ENCODE assay signal across 31 mouse cellular contexts in the genomic region with DNA sequence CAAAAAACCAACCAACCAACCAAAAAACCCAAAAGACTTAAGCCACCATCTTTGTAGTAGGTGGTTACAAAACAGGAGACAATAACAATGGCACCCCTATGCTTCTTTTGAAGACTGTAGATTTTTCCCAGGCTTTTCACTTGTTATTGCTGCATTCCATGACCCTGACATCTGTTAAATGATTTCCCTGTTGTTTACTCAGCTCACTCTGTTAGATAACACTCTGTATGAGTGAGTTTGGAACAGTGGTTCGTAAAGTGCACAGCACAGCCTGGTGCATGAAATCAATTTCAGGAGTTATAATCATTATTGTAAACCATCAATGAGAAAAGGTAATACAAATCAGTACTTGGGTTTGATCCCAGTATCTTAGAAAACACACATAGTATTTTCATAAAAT. TPM values are rescaled to one million over a fixed set of nuclear protein-coding genes. Genes with fewer than 3 reads are reported as not detected.
"Had no signal": no experiment of that assay in that cellular context is flagged by ENCODE, and none has a peak within 500 bp of the region (broad histone marks: within the 10 kb centered on the region; RNA-seq: fewer than 3 reads in every experiment).

No protein-coding gene starts in this region.

- H3K4me1 ChIP-seq: heart, embryonic 15.5 days; hindbrain, embryonic 13.5 days; hindbrain, embryonic 15.5 days; kidney, embryonic 15.5 days; limb, embryonic 13.5 days; limb, embryonic 15.5 days had no signal

- H3K4me2 ChIP-seq: heart, embryonic 11.5 days; heart, embryonic 13.5 days; heart, embryonic 15.5 days; hindbrain, embryonic 13.5 days; hindbrain, embryonic 15.5 days; kidney, embryonic 15.5 days; limb, embryonic 13.5 days; limb, embryonic 15.5 days had no signal

- DNase-seq: gastrocnemius, postnatal 14 days; gastrocnemius, postnatal 36 days; heart, adult 11 months; heart, adult 2 months; heart, postnatal 14 days; heart, postnatal 36 days; kidney, adult 11 months; kidney, adult 2 months; kidney, adult 9 months; kidney, postnatal 14 days; kidney, postnatal 36 days; layer of hippocampus, adult 9-11 months; layer of hippocampus, postnatal 36 days; left cerebral cortex, postnatal 4 days had no signal

- H3K4me3 ChIP-seq: heart, adult 2 months; heart, embryonic 13.5 days; heart, embryonic 15.5 days; hindbrain, embryonic 13.5 days; hindbrain, embryonic 15.5 days; kidney, embryonic 15.5 days; limb, embryonic 13.5 days; limb, embryonic 15.5 days had no signal

- H3K27me3 ChIP-seq: heart, embryonic 13.5 days; heart, embryonic 15.5 days; hindbrain, embryonic 13.5 days; hindbrain, embryonic 15.5 days; kidney, embryonic 15.5 days; limb, embryonic 13.5 days; limb, embryonic 15.5 days had no signal

- H3K9me3 ChIP-seq: heart, embryonic 13.5 days; heart, embryonic 15.5 days; hindbrain, embryonic 13.5 days; hindbrain, embryonic 15.5 days; kidney, embryonic 15.5 days; limb, embryonic 15.5 days had no signal

- ATAC-seq: hindbrain, postnatal 0 days; intestine, embryonic 16.5 days had no signal

- H3K27ac ChIP-seq: heart, adult 2 months; heart, embryonic 13.5 days; heart, embryonic 15.5 days; hindbrain, embryonic 13.5 days; hindbrain, embryonic 15.5 days; hindbrain, postnatal 0 days; kidney, embryonic 15.5 days; kidney, postnatal 0 days; limb, embryonic 13.5 days; limb, embryonic 15.5 days had no signal

- H3K9ac ChIP-seq: heart, embryonic 13.5 days; heart, embryonic 15.5 days; hindbrain, embryonic 13.5 days; hindbrain, embryonic 15.5 days; kidney, embryonic 15.5 days; limb, embryonic 13.5 days; limb, embryonic 15.5 days had no signal

RNA-seq across cellular contexts. Expression of a gene that starts 58.9 kb away (rescaled TPM):
- polyA plus RNA-seq: gonadal fat pad, adult 2 months; heart, adult 2 months; heart, embryonic 11.5 days; heart, embryonic 13.5 days; heart, embryonic 15.5 days; heart, postnatal 0 days; hindbrain, embryonic 11.5 days; hindbrain, embryonic 13.5 days; hindbrain, embryonic 15.5 days; hindbrain, postnatal 0 days; intestine, embryonic 14.5 days; intestine, embryonic 16.5 days; kidney, adult 2 months; kidney, embryonic 15.5 days; kidney, postnatal 0 days; large intestine, adult 2 months; limb, embryonic 11.5 days; limb, embryonic 13.5 days; limb, embryonic 15.5 days had no signal
